Mouse (Mus musculus) erythroid progenitor cell, adult 5-6 weeks (primary cell): ENCODE data around the gene Rpl12. TPM values are rescaled to one million over a fixed set of nuclear protein-coding genes. Genes with fewer than 3 reads are reported as not detected.

Experiments
- total RNA-seq, 2 experiments: library from RNA; stranded (forward) in 1 of 2; stranded (reverse) in 1 of 2; fragments of 150-400 nt in 1 of 2; fragments of 186-747, 209-891 nt in 1 of 2; gene quantifications; 2 replicates each; pipeline versions ENCODE4 v1.2.3 to v1.2.4; 2015 to 2017; ENCODE audit warnings: low replicate concordance in 2 of 2

The Rpl12 gene
- total RNA-seq, 2 experiments from 2014 or later = 285 to 414 TPM

Other genes starting within 250 kb of the Rpl12 start
- gene Cdk9, start 248.5 kb upstream of the Rpl12 start, total RNA-seq (2015; ENCODE audit: low replicate concordance) = 17.2 and 33.9 TPM in 2 replicates
- 26.2 and 29.3 TPM in 2 replicates for gene Cdk9, start 248.5 kb upstream of the Rpl12 start, total RNA-seq (2017; ENCODE audit: low replicate concordance)
- 8.6 and 10.5 TPM in 2 replicates for gene Sh2d3c, start 240.5 kb upstream of the Rpl12 start, total RNA-seq (2015; ENCODE audit: low replicate concordance)
- 1.5 and 3.3 TPM in 2 replicates for gene Sh2d3c, start 240.5 kb upstream of the Rpl12 start, total RNA-seq (2017; ENCODE audit: low replicate concordance)
- gene 6330409D20Rik, start 220.5 kb upstream of the Rpl12 start, total RNA-seq (2015; ENCODE audit: low replicate concordance) = not detected in 2 replicates
- not detected in 2 replicates for gene 6330409D20Rik, start 220.5 kb upstream of the Rpl12 start, total RNA-seq (2017; ENCODE audit: low replicate concordance)
- gene Tor2a, start 204.3 kb upstream of the Rpl12 start, total RNA-seq (2015; ENCODE audit: low replicate concordance) = 2.9 and 4.2 TPM in 2 replicates
- gene Tor2a, start 204.3 kb upstream of the Rpl12 start, total RNA-seq (2017; ENCODE audit: low replicate concordance) = 0.91 and 4.5 TPM in 2 replicates
- gene Ttc16, start 185.9 kb upstream of the Rpl12 start, total RNA-seq (2015; ENCODE audit: low replicate concordance) = 1.3 TPM in 1 of 2 replicates, not detected in the other
- gene Ttc16, start 185.9 kb upstream of the Rpl12 start, total RNA-seq (2017; ENCODE audit: low replicate concordance) = not detected in 2 replicates
- 2.2 TPM in 1 of 2 replicates, not detected in the other for gene Ptrh1, start 185.8 kb upstream of the Rpl12 start, total RNA-seq (2015; ENCODE audit: low replicate concordance)
- gene Ptrh1, start 185.8 kb upstream of the Rpl12 start, total RNA-seq (2017; ENCODE audit: low replicate concordance) = 11.3 TPM in 1 of 2 replicates, not detected in the other
- gene Cfap157, start 177.1 kb upstream of the Rpl12 start, total RNA-seq (2015; ENCODE audit: low replicate concordance) = not detected in 2 replicates
- gene Cfap157, start 177.1 kb upstream of the Rpl12 start, total RNA-seq (2017; ENCODE audit: low replicate concordance) = not detected in 2 replicates
- gene Stxbp1, start 114.3 kb upstream of the Rpl12 start, total RNA-seq (2015; ENCODE audit: low replicate concordance) = 0.84 and 1.4 TPM in 2 replicates
- gene Stxbp1, start 114.3 kb upstream of the Rpl12 start, total RNA-seq (2017; ENCODE audit: low replicate concordance) = 0.61 and 4.0 TPM in 2 replicates
- 2.2 and 8.8 TPM in 2 replicates for gene Fam129b, start 85.4 kb upstream of the Rpl12 start, total RNA-seq (2015; ENCODE audit: low replicate concordance)
- gene Fam129b, start 85.4 kb upstream of the Rpl12 start, total RNA-seq (2017; ENCODE audit: low replicate concordance) = 5.0 and 11.5 TPM in 2 replicates
- gene Lrsam1, start 55 bp downstream of the Rpl12 start, total RNA-seq (2015; ENCODE audit: low replicate concordance) = 3.8 TPM in 1 of 2 replicates, not detected in the other
- 0.30 and 1.0 TPM in 2 replicates for gene Lrsam1, start 55 bp downstream of the Rpl12 start, total RNA-seq (2017; ENCODE audit: low replicate concordance)
- 1.3 and 2.2 TPM in 2 replicates for gene Slc2a8, start 20.5 kb downstream of the Rpl12 start, total RNA-seq (2015; ENCODE audit: low replicate concordance)
- 1.0 and 2.0 TPM in 2 replicates for gene Slc2a8, start 20.5 kb downstream of the Rpl12 start, total RNA-seq (2017; ENCODE audit: low replicate concordance)
- gene Garnl3, start 170.1 kb downstream of the Rpl12 start, total RNA-seq (2015; ENCODE audit: low replicate concordance) = not detected in 2 replicates
- gene Garnl3, start 170.1 kb downstream of the Rpl12 start, total RNA-seq (2017; ENCODE audit: low replicate concordance) = not detected in 2 replicates